Mouse (Mus musculus) heart, embryonic 12.5 days (tissue): ENCODE measurements around the gene Gata1. TPM values are rescaled to one million over a fixed set of nuclear protein-coding genes. Genes with fewer than 3 reads are reported as not detected.

Source experiments
- ATAC-seq: fragments of 200-750 bp; cut with Nextera tagmentation; 2 replicates; pipeline ENCODE4 v1.8.0; 2017; ENCODE audit warnings: moderate TSS enrichment, moderate library complexity; ENCODE audit not compliant: insufficient number of reproducible peaks, low FRiP score
- H3K27ac ChIP-seq: fragments of 300-500 bp; sonication (generic); 2 replicates; pipeline ENCODE4 v1.5.1; 2016; ENCODE audit warnings: mild to moderate bottlenecking, moderate library complexity; ENCODE audit not compliant: poor library complexity, severe bottlenecking
- H3K27me3 ChIP-seq: fragments of 300-500 bp; sonication (generic); replicated peaks from 2 replicates; pipeline ENCODE4 v1.6.1; 2016; ENCODE audit warnings: mild to moderate bottlenecking, moderate library complexity
- H3K36me3 ChIP-seq: fragments of 300-500 bp; sonication (generic); 2 replicates; pipeline ENCODE4 v1.6.1; 2016; ENCODE audit warnings: mild to moderate bottlenecking, moderate library complexity
- H3K4me1 ChIP-seq: fragments of 300-500 bp; sonication (generic); replicated peaks from 2 replicates; pipeline ENCODE4 v1.6.1; 2016; ENCODE audit warnings: mild to moderate bottlenecking
- H3K4me2 ChIP-seq: fragments of 300-500 bp; sonication (generic); 2 replicates; pipeline ENCODE4 v1.6.1; 2016; ENCODE audit warnings: mild to moderate bottlenecking, moderate library complexity
- H3K4me3 ChIP-seq: fragments of 300-500 bp; sonication (generic); 2 replicates; pipeline ENCODE4 v1.5.1; 2016; ENCODE audit warnings: mild to moderate bottlenecking
- H3K9ac ChIP-seq: fragments of 300-500 bp; sonication (generic); 2 replicates; pipeline ENCODE4 v1.6.1; 2016; ENCODE audit warnings: mild to moderate bottlenecking, moderate library complexity
- H3K9me3 ChIP-seq: fragments of 300-500 bp; sonication (generic); replicated peaks from 2 replicates; pipeline ENCODE4 v1.6.1; 2016; ENCODE audit warnings: mild to moderate bottlenecking, moderate library complexity
- WGBS: fragments of 180-500 bp; shearing (Covaris S2); methylation state at CpG from one replicate; pipeline ENCODE4 v1.1.7; 2016; 5-methylcytosine and 5-hydroxymethylcytosine counted together
- polyA plus RNA-seq: library from polyadenylated mRNA; unstranded; fragments of >200 nt; fragmentation: Nextera tagmentation; extraction: Ambion mirVana; gene quantifications from 2 replicates; pipeline ENCODE4 v1.2.1, GENCODE M21; 2016

The Gata1 gene
- polyA plus RNA-seq, 1 experiment from 2014 or later, result 6.4 TPM

- no peak for ATAC-seq
- H3K4me3 ChIP-seq, result no peak overlapping the region
- H3K36me3 ChIP-seq, result no peaks in the 10 kb centered on the region
- H3K4me2 ChIP-seq, result no peak overlapping the region
- H3K9me3 ChIP-seq, result no peaks in the 10 kb centered on the region
- WGBS, result 58% methylated on average over 7 of the region's 7 CpGs
- H3K27ac ChIP-seq, result no peak overlapping the region
- no peak overlapping the region for H3K9ac ChIP-seq
- H3K4me1 ChIP-seq, result no peaks in the 10 kb centered on the region
- H3K27me3 ChIP-seq, result no peaks in the 10 kb centered on the region
Measured at GRCm38 (mm10) chrX:7963829-7964626, 13.8 kb downstream of the Gata1 start.

- Histone ChIP-seq H3K4me2 (no peak overlapping the region), H3K27me3 (no peaks in the 10 kb centered on the region), H3K9ac (no peak overlapping the region), H3K36me3 (no peaks in the 10 kb centered on the region), H3K4me1 (no peaks in the 10 kb centered on the region), H3K4me3 (no peak overlapping the region), H3K27ac (no peak overlapping the region), H3K9me3 (no peaks in the 10 kb centered on the region)
- no peak for ATAC-seq
- 88% methylated on average over 9 of the region's 9 CpGs for WGBS
Measured at GRCm38 (mm10) chrX:7958868-7959267, 19.0 kb downstream of the Gata1 start.

- Histone ChIP-seq H3K4me1 (peaks cover 5% of the 10 kb centered on the region; the same call in 1 of the 2 replicates), H3K9me3 (no peaks in the 10 kb centered on the region), H3K9ac (no peak overlapping the region), H3K4me2 (no peak overlapping the region), H3K27me3 (no peaks in the 10 kb centered on the region), H3K4me3 (no peak overlapping the region), H3K36me3 (no peaks in the 10 kb centered on the region), H3K27ac (no peak overlapping the region)
- no peak for ATAC-seq
- WGBS, result 87% methylated on average over 7 of the region's 7 CpGs
Measured at GRCm38 (mm10) chrX:7950091-7950490, 27.8 kb downstream of the Gata1 start.

GRCm38 (mm10) chrX:7947900-7948492 lies 29.9 kb downstream of the Gata1 start:
- Histone ChIP-seq H3K36me3 (no peaks in the 10 kb centered on the region; the same call in 1 of the 2 replicates), H3K4me2 (peak overlapping the region; percentile 57), H3K27me3 (no peaks in the 10 kb centered on the region), H3K9me3 (no peaks in the 10 kb centered on the region), H3K4me1 (peaks cover 5% of the 10 kb centered on the region; the same call in 1 of the 2 replicates), H3K4me3 (peak overlapping the region; percentile 62), H3K27ac (peak overlapping the region; percentile 44), H3K9ac (peak overlapping the region; percentile 67)
- ATAC-seq, result peak; percentile 98
- 9% methylated on average over 38 of the region's 38 CpGs for WGBS

- Histone ChIP-seq H3K4me2 (peak within 1 kb of the TSS; percentile 77), H3K9ac (peak within 1 kb of the TSS; percentile 73), H3K36me3 (no peaks in the 10 kb centered on the region; the same call in 1 of the 2 replicates), H3K4me3 (peak within 1 kb of the TSS; percentile 62), H3K9me3 (no peaks in the 10 kb centered on the region), H3K27ac (peak within 1 kb of the TSS; percentile 44), H3K4me1 (peaks cover 5% of the 10 kb centered on the region; the same call in 1 of the 2 replicates), H3K27me3 (no peaks in the 10 kb centered on the region)
- WGBS, result 13% methylated on average over 36 of the region's 37 CpGs
- peak; percentile 23 for ATAC-seq
Measured at GRCm38 (mm10) chrX:7947108-7947899, 30.6 kb downstream of the Gata1 start, which contains the start of gene Hdac6. Gene Hdac6 (minus strand): TSS chrX:7947889.

- no peak overlapping the region for H3K4me3 ChIP-seq
- no peak overlapping the region for H3K9ac ChIP-seq
- no peak overlapping the region for H3K27ac ChIP-seq
- no peak for ATAC-seq
- peaks cover 8% of the 10 kb centered on the region; the same call in 1 of the 2 replicates for H3K36me3 ChIP-seq
- WGBS, result 82% methylated on average over 8 of the region's 8 CpGs
- H3K9me3 ChIP-seq, result no peaks in the 10 kb centered on the region
- no peaks in the 10 kb centered on the region for H3K27me3 ChIP-seq
- H3K4me1 ChIP-seq, result peaks cover 5% of the 10 kb centered on the region; the same call in 1 of the 2 replicates
- no peak overlapping the region for H3K4me2 ChIP-seq
Measured at GRCm38 (mm10) chrX:7945618-7946017, 32.3 kb downstream of the Gata1 start.

- Histone ChIP-seq H3K4me3 (no peak overlapping the region), H3K9ac (no peak overlapping the region), H3K4me1 (no peaks in the 10 kb centered on the region), H3K27ac (no peak overlapping the region), H3K4me2 (no peak overlapping the region), H3K36me3 (peaks cover 56% of the 10 kb centered on the region), H3K9me3 (no peaks in the 10 kb centered on the region), H3K27me3 (no peaks in the 10 kb centered on the region)
- 87% methylated on average over 6 of the region's 6 CpGs for WGBS
- no peak for ATAC-seq
Measured at GRCm38 (mm10) chrX:7937667-7938066, 40.2 kb downstream of the Gata1 start.

GRCm38 (mm10) chrX:7936874-7937273 lies 41.0 kb downstream of the Gata1 start:
- H3K4me1 ChIP-seq, result no peaks in the 10 kb centered on the region
- H3K27ac ChIP-seq, result no peak overlapping the region
- no peaks in the 10 kb centered on the region for H3K27me3 ChIP-seq
- no peaks in the 10 kb centered on the region for H3K9me3 ChIP-seq
- 48% methylated on average over 11 of the region's 11 CpGs for WGBS
- no peak overlapping the region for H3K4me2 ChIP-seq
- peaks cover 59% of the 10 kb centered on the region for H3K36me3 ChIP-seq
- no peak overlapping the region for H3K9ac ChIP-seq
- no peak for ATAC-seq
- H3K4me3 ChIP-seq, result no peak overlapping the region

- no peak for ATAC-seq
- Histone ChIP-seq H3K36me3 (peaks cover 32% of the 10 kb centered on the region), H3K4me1 (no peaks in the 10 kb centered on the region), H3K9me3 (no peaks in the 10 kb centered on the region), H3K9ac (no peak within 1 kb of the TSS), H3K4me3 (no peak within 1 kb of the TSS), H3K27me3 (peaks cover 52% of the 10 kb centered on the region), H3K4me2 (peak within 1 kb of the TSS; percentile 34), H3K27ac (no peak within 1 kb of the TSS)
- WGBS, result 17% methylated on average over 15 of the region's 19 CpGs
Measured at GRCm38 (mm10) chrX:7928270-7928790, 49.5 kb downstream of the Gata1 start, which contains the start of gene Eras. Gene Eras (minus strand): TSS chrX:7928607.

- Histone ChIP-seq H3K4me1 (peaks cover 4% of the 10 kb centered on the region; the same call in 1 of the 2 replicates), H3K9me3 (no peaks in the 10 kb centered on the region), H3K4me2 (peak overlapping the region; percentile 34), H3K27me3 (peaks cover 65% of the 10 kb centered on the region), H3K9ac (no peak overlapping the region), H3K27ac (no peak overlapping the region), H3K4me3 (no peak overlapping the region), H3K36me3 (peaks cover 27% of the 10 kb centered on the region)
- WGBS, result 10% methylated on average over 10 of the region's 10 CpGs
- no peak for ATAC-seq
Measured at GRCm38 (mm10) chrX:7927116-7927515, 50.8 kb downstream of the Gata1 start.
